Mouse (Mus musculus): ENCODE measurements around the gene Cyp2j6. TPM values are rescaled to one million over a fixed set of nuclear protein-coding genes. Genes with fewer than 3 reads are reported as not detected.

The Cyp2j6 gene
- polyA plus RNA-seq, 1 experiment from 2014 or later: 8.6 TPM

DNA sequence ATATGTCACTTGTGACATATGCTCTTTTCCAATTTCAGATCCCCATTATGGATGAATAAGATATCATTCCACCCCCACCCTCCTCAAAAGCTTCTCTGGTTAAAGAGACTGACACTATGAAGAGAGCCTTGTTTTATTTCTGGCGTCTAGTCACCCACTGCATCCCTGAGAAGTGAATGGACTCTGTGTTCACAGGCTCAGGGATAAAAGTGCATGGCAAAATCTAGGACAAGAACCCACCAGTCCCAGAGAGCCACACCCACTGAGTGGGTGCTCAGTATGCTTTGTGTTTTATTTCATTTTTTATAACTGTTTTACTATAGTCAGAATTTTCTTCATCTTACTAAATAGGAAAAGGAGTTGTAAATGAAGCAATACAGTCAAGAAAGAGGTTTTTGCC lies 7.5 kb downstream of the Cyp2j6 start:
- Histone ChIP-seq H3K4me1 (no peaks in the 10 kb centered on the region), H3K27ac (replicated peaks) (no peak overlapping the region), H3K27me3 (no peaks in the 10 kb centered on the region), H3K9me3 (replicated peaks) (no peaks in the 10 kb centered on the region), H3K4me3 (replicated peaks) (no peak overlapping the region), H3K9ac (no peak overlapping the region), H3K4me2 (replicated peaks) (no peak overlapping the region), H3K36me3 (no peaks in the 10 kb centered on the region)
- 31% methylated on average over 1 of the region's 1 CpGs for WGBS
- ATAC-seq (ENCODE audit: insufficient number of reproducible peaks, low FRiP score, low TSS enrichment, low read depth): 0 out of 2 replicates have a peak, but pooled peaks have one; percentile 34

DNA sequence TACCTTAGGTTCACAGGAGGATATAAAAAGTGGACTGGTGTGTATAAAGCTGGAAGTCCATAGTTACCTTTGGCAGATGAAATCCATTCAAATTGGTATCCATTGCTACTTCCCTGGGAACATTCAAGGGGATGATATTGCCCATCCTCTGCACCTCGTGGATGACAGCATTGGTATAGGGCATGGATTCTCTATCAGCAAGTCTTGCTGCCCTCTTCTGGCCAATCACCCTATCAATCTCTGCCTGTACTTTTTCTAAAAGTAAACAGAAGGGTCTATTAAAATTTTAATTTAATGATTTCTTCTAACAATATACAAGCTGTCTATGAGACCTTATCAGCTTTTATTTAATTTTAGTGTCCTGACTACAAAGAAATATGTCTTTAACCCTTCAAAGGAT lies 27.7 kb downstream of the Cyp2j6 start:
- Histone ChIP-seq H3K4me1 (no peaks in the 10 kb centered on the region), H3K27ac (replicated peaks) (no peak overlapping the region), H3K9me3 (replicated peaks) (no peaks in the 10 kb centered on the region), H3K27me3 (no peaks in the 10 kb centered on the region), H3K4me2 (replicated peaks) (no peak overlapping the region), H3K9ac (no peak overlapping the region), H3K4me3 (replicated peaks) (no peak overlapping the region), H3K36me3 (no peaks in the 10 kb centered on the region; the same call in 1 of the 2 replicates)
- no peak for ATAC-seq (ENCODE audit: insufficient number of reproducible peaks, low FRiP score, low TSS enrichment, low read depth)
- WGBS: 19% methylated on average over 1 of the region's 1 CpGs

DNA sequence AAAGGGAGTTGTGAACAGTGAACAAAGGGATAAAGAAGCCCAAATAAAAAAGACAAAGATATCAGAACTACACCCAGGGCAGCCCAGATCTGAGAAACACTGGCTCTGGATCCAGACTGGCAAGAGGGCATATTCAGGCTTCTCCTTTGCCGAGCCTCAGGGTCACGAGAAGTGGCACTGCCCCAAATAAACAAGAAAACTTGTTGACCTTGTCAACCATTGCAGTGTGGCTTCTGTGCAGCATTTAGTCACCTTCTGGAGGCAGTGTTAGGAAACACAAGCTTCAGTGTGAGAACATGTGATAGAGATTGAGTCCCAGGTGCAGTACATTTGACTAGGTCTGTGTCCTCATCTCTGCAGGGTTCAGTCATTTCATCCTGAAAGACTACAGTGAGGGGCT lies 31.2 kb downstream of the Cyp2j6 start:
- Histone ChIP-seq H3K9me3 (replicated peaks) (no peaks in the 10 kb centered on the region), H3K4me2 (replicated peaks) (no peak overlapping the region), H3K27ac (replicated peaks) (no peak overlapping the region), H3K27me3 (no peaks in the 10 kb centered on the region), H3K4me1 (no peaks in the 10 kb centered on the region), H3K4me3 (replicated peaks) (no peak overlapping the region), H3K9ac (no peak overlapping the region), H3K36me3 (no peaks in the 10 kb centered on the region)
- WGBS: 75% methylated on average over 2 of the region's 2 CpGs
- ATAC-seq (ENCODE audit: insufficient number of reproducible peaks, low FRiP score, low TSS enrichment, low read depth): no peak

DNA sequence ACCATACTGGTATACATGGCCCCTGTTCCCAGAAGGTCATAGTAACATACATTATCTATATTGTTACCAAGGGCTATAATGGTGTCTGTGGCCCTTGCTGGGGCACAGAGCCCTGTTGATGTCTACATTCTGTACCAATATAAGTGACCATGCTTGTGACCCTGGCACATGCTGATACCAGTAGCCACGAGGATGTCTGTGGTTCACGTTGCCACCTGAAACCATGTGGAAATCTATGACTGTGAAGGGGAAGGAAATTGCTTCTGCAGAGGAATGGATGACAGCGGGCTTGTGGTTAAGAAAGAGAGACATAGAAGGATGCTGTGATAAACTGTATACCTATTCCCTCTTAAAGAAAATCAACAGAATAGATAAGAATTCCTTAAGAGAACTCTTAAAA lies 43.4 kb downstream of the Cyp2j6 start:
- no peak for ATAC-seq (ENCODE audit: insufficient number of reproducible peaks, low FRiP score, low TSS enrichment, low read depth)
- no peaks in the 10 kb centered on the region for H3K27me3 ChIP-seq
- H3K27ac ChIP-seq (replicated peaks): no peak overlapping the region
- H3K36me3 ChIP-seq: no peaks in the 10 kb centered on the region
- H3K4me1 ChIP-seq: no peaks in the 10 kb centered on the region
- H3K4me3 ChIP-seq (replicated peaks): no peak overlapping the region
- no peak overlapping the region for H3K4me2 ChIP-seq (replicated peaks)
- H3K9me3 ChIP-seq (replicated peaks): no peaks in the 10 kb centered on the region
- no peak overlapping the region for H3K9ac ChIP-seq
- WGBS: 76% methylated on average over 3 of the region's 3 CpGs

DNA sequence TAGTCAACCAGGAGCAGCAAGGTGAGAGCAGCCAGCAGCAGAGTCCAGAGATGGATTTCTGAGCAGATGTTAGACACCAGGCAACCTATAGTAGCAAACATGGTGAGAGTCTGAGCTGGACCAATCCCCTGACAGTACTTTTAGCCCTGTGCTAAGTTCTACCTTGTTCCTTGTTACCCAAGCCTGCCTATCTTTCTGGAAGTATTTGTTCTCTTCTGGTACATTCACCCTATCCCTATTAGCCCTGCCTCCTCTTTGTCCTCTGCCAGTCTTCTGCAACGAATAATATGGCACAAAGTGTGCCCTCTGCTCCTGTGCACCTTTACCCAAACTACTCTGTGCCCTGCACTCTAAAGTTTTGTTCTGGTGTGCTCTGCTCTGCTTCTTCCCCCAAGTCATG lies 46.2 kb downstream of the Cyp2j6 start, which contains the start of gene Cyp2j8:
TSS of gene Cyp2j8 (minus strand) at position 101 of the 400 bp plus-strand sequence.
- Histone ChIP-seq H3K9me3 (replicated peaks) (no peaks in the 10 kb centered on the region), H3K4me2 (replicated peaks) (no peak within 1 kb of the TSS), H3K4me3 (replicated peaks) (no peak within 1 kb of the TSS), H3K27me3 (no peaks in the 10 kb centered on the region), H3K27ac (replicated peaks) (no peak within 1 kb of the TSS), H3K9ac (no peak within 1 kb of the TSS), H3K36me3 (no peaks in the 10 kb centered on the region), H3K4me1 (no peaks in the 10 kb centered on the region)
- WGBS: 68% methylated on average over 1 of the region's 1 CpGs
- no peak for ATAC-seq (ENCODE audit: insufficient number of reproducible peaks, low FRiP score, low TSS enrichment, low read depth)

Other genes with a start within 250 kb of the Cyp2j6 start
- not detected in 2 replicates for gene Cyp2j11, start 205.0 kb downstream of the Cyp2j6 start, polyA plus RNA-seq (2015; fragmentation: Nextera tagmentation; extraction: Ambion mirVana)
- gene Cyp2j8, start 46.3 kb downstream of the Cyp2j6 start, polyA plus RNA-seq (2015; fragmentation: Nextera tagmentation; extraction: Ambion mirVana): not detected in 2 replicates
- gene Cyp2j9, start 37.9 kb upstream of the Cyp2j6 start, polyA plus RNA-seq (2015; fragmentation: Nextera tagmentation; extraction: Ambion mirVana): 2.8 and 3.2 TPM in 2 replicates
- not detected in 2 replicates for gene Cyp2j5, start 110.5 kb upstream of the Cyp2j6 start, polyA plus RNA-seq (2015; fragmentation: Nextera tagmentation; extraction: Ambion mirVana)
- 1.0 and 1.5 TPM in 2 replicates for gene Gm12695, start 231.5 kb upstream of the Cyp2j6 start, polyA plus RNA-seq (2015; fragmentation: Nextera tagmentation; extraction: Ambion mirVana)

All from embryonic facial prominence, embryonic 15.5 days (tissue).